Mouse (Mus musculus) A20 (cell line): ENCODE measurements at regions not wholly inside any gene's neighbourhood (a gene's known extent, or its start where the extent isn't known, plus 50 kb on each side); places are given as distances from the start of the nearest gene placed in this dataset.

ENCODE experiments used
- DNase-seq: peaks from one replicate; pipeline ENCODE4 v3.0.0-alpha.2; 2011; ENCODE audit warnings: low read depth, low spot score

DNA sequence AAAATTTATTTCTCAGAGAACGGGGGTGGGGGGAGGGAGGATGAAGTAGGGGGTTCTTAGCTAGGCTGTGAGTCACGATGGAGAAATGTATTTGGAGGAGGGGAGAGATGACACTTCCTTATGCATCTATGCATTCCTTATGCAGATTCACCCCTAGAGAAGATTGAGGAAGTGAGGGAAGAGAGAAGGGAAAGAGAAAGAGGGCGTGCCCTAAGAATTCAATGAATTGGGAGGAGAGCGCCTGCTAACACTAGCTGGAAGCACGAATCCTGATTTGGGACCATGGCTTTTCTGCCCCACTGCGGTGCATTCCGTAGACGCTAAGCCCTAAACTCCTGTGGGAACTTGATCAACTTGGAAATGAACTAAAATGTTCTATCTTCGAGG lies 56.1 kb downstream of the Foxi3 start:
- DNase-seq = no peak

DNA sequence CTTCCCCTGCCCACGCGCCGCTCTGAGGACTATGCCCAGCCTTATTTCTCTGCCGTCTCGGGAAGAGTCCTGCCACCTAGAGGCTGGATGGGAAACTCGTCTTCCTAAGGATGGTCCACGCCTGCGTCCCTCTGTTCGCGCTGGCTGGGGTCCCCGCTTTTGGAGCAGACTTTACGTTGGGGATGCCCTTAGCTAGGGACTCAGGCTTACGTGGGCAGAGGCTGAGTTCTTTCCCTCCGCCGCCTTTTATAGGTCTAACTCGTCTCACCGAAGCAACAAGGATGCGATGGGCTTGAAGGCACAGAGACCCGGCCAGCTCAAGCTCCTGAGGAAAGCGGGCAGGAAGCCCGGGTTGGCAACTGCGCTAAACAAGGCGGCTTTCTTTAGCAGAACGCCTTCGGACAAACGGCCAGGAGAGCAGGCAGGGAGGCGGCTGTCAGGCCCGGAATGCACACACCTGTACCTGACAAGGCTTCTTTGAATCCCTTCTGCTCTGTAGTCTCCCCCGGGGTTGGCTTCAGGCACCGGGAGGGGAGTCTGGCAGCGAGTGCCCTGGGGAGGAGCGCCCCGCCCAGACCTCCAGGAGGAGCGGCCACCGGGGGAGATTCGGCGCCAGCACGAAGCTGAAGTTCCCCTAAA lies 56.6 kb downstream of the Foxi3 start:
- no peak for DNase-seq

DNA sequence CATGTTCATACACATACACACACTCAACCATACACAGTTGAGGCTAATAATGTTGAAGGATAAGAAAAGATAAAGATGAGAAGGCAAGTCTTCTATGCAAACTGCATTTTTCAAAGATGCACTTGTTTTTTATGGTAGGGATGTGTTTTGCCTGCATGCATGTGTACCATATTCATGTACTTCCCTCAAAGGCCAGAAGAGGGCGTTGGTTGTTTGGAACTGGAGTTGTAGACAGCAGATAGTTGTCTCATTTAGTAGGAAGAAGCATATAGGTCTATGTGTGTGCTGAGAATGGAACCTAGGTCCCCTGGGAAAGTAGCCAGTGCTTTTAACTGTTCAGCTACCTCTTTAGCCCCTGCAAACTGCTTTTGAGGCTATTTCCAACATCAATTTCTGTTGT lies 60.1 kb downstream of the Foxi3 start:
- DNase-seq = no peak

DNA sequence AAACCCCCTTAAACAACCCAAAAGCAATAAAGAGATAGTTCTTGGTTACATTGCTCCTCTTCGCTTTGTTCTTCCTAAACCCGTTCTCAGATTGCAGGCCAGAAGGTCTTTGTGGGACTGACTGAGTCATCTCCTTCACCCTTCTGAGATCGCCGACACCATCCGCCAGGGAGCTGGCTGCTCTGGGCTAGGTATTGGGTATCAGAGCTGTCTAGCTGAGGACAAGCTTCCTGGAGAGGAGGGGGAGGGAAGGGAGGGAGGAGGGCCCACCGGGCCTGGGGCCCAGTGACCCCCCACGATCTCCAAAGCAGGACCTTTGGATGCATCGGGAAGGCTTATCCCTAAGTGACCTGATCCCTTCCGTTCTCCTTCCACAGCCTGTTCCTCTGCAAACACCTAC lies 65.0 kb downstream of the Foxi3 start:
- no peak for DNase-seq

DNA sequence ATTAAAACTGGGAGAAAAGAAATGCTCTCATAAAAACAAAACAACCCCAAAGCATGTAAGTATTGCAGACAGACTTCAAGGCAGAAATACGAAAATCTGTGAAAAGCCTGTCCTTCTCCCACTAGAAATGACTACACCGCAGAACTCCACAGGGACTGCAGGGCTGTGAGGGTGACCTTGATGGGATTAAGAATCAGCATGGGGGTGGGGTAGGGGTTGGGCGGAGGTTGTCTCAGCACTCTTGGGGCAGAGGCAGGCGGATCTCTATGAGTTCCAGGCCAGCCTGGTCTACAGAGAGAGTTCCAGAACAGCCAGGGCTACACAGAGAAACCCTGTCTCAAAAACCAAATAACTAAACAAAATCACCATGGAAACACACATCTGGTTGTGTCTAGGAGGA lies 69.1 kb downstream of the Foxi3 start:
- no peak for DNase-seq

DNA sequence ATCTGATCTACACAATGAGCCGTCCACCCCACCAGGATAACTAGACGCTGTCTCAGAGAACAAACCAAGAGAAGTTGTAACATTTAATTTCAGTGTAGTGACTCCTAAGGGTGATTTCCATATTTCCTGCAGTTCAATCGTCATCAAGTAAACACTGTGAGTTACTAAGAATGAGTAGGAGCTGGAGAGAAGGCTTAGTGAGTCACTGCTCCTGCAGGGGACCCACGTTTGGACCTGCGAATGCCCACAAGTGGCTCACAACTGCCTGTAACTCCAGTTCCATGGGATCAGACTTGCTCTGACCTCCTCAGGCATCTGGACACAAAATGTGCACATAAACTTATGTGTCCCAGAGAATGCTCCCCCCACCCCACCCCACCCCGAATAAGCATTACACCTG lies 73.3 kb downstream of the Foxi3 start:
- DNase-seq = no peak

DNA sequence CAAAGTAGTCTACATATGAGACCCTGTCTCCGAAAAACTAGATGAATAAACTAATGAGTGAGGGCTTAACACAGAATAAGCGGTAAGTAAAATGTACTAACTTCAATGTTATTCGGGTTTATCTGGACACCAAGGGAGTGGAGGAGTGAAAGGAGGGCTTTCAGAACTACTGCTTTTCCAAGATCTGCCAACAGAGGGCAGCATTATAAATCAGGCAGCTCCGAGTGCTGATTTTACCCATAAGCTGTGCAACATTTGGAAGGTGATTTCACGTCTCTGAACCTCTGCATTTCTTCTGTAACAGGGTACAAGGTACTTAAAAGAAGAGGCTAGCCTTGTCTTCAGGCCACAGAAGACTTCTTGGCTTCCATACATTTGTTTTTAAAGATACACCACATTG lies 74.2 kb downstream of the Foxi3 start:
- DNase-seq = peak; percentile 21

DNA sequence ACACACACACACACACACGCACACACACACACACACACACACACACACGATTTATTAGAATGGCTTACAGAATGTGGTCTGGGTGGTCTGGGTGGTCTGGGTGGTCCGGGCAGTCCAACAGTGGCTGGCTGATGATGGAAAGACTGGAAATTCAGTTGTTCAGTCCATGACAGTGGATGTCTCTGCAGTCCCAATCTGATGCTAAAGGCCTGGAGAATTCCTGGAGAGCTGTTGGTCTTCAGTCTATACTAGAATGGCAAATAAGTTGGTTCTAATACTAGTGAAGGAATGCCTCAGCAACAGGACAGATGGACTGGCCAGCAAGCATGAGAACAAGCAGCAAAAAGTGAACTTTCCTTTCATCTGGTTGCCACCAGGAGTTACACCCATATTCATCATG lies 87.9 kb downstream of the Foxi3 start:
- no peak for DNase-seq

DNA sequence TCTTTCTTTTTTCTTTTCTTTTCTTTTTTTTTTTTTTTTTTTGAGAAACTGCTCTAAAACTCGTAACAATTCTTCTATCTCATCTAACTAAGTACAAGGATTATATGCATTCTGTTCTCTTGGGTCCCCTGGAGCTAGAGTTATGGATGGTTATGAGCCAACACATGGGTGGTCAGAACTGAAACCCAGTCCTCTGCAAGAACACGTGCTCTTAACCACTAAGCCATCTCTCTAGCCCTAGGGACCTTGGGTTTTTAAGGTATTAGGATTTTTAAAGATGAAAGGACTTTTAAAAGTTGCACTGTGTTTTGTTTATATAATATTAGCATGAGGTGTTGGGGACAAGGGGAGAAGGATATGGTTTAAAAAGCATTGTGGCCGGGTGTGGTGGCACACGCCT lies 88.9 kb downstream of the Foxi3 start:
- no peak for DNase-seq

DNA sequence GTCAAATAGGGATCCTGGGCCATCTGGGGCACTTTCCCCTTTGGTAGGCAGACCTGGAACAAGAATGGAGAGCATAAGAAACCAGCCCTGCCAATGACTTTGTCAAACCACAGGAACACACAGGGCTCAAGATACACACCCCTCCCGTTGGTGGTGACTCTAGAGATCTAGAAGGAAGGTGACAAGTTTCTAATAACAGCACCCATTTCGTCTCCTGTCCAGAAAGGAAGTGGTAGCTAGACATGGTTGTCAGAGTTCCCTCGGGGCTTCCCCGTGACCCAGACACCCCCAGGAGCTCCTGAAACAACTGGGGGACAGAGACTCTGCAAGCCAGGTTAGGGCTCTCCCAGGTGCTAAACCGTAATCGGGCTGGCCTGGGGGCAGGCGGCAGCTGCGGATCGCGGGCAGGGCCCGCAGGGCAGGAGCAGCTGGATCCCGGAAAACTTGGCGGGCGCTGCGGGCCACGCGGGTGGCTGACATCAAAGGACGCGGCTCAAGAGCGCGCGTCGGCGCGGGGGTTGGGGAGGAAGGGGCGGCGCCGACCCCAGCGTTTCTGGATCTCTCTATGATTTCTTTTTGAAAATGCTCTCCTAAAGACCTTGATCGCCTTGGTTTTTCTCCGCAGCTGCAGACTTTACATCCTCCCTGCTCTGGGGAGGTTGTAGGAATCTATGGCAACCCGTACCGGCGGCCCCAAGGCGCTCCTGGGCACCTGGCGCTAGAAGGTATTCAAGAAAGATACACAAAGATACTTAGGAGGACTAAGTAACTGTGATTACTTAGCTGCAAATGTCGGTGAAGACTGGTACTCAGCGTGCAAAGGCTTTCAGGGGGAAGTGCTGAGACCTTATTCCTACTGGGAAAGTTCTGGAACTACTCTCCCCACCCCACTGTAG lies 92.1 kb downstream of the Foxi3 start:
- DNase-seq = no peak

DNA sequence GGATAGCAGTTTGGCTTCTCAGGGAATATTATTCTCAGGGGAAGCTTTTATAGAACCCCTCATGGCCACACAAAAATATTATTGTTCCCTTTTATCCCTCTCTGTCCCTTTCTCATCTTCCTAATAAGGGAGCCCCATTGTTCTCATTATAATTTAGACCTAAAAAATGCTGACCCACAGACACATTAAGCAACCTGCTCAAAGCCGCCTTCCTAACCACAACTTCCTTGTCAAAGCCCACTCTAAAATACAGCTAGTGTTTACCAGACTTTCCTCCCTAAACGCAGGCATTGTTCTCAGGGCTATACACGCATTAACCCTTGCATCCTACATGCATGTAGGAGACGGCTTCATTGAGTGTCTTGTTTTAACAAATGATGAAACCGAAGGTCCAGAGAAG lies 93.9 kb downstream of the Foxi3 start:
- no peak for DNase-seq

DNA sequence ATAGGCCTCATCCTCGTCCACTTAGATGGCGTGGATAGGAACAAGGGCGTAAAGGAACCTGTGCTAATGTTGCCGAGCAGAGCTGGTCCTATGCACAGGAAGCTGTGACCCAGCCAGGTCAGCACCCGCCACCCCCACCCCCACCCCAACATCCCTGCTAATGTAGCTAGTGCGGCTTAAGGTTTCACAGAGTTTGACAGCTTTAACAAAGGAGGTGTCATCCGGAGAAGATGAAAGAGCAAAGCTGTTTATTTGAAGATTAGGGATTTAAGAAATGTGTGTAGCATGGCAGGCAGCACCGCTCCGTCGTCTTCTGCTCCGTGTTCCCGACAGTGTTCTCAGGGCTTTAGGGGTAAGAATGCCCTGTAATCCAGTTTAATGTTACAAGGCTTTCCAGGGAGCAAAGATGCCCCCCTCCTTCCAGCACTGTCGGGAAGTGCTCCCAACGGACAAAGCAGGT lies 93.5 kb downstream of the Thnsl2 start:
- DNase-seq = no peak

DNA sequence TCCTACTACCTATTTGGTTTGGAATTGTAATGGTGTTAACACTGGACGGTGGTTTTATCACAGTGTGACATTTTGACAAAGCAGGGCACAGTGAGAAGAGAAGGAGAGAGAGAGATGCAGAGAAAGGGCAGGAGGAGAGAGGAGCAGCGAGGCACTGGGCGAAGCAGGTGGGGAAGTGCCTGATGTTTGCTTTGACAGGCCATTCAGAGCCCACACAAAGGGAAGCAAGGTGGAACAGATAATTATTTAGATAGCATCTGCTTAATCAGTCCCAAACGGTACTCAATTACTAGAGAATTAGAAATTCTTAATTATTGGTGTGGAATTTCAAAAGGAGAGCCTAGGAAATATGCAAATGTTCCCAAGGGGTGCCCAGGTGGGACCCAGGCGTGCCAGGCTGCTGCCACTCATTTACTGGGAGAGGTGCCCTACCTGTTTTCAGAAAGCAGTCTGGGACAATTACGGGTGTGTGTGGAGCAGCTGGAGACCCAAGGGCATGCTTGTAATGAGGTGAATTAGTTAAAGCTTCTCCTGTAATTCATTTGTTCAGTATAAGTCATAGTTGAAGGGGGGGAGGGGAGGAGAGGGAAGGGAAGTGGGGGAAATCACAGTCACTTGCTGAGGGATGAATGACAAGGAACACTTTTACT lies 86.9 kb downstream of the Thnsl2 start:
- DNase-seq = no peak

DNA sequence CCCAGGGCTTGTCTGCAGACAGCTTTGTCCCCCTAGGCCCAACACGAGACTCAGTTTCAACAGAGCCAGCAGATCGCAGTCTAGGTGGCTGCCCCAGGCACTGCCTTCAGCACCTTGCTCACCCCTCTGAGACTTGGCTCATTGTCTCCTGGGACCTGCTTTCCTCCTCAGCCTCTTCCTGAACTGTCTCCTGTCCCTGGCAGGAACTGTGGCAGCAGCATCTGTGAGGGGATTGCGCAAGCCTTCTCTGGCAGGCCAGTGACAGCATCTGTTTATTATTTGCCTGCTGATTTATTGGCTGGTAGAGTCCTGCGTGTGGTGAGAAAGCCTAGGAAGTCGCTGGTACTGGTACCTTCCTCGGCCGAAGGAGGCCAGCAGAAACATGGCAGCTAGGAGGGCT lies 84.1 kb downstream of the Thnsl2 start:
- DNase-seq = no peak

DNA sequence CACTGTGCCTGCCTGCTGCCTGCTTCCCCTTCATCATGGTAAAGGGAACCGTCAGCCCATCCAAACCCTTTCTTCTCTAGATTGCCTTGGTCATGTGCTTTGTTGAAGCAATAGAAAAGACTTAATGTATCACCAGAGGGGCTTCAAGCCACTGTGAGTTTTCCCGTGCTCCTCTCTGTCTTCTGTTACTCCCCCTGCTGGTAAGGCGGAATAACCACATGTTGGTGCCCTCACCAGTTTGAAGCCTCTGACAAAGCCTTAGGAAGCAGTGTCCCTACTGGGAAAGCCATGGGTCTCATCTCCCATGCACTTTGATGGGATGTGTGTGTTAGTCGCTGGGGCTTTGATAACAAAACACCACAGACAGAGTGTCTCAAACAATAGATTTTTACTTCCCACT lies 81.3 kb downstream of the Thnsl2 start:
- DNase-seq = no peak

DNA sequence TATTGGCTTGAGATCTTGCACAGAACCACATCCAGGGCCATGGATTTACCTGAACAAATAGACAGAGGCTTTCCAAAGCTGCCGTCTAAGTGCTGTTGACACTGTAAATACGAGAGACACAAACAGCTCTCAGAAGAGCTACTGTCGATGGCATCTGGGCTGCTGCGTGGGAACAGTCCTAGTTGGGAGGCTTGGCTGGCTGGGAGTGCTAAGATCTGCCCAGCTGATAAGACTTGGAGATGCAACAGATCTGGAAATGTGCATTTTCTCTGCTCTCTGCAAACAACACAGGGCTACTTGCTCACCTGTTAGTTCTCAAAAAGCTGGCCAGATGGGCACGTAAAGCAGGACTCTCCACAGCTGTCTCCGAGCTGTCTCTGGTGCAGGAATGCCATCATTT lies 78.8 kb downstream of the Thnsl2 start:
- DNase-seq = no peak

DNA sequence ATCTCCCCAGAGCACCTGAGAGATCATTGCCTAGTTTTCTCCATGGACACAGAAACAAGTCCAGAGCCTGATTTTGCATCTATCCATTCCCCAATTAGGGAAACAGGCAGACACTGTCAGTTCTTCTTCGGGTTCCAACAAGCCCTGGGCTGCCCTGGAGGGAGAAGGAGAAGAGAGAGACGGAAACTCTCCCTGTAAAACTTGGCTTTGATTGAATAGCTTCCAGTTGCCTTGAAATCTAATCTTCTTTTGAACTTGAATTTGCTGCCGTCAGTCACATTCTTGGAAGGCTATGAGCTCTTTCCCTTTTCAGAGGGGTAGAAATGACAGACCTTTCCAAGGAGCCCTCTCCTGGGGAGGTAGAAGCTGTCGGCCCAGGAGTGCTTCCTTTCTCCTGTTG lies 75.0 kb downstream of the Thnsl2 start:
- no peak for DNase-seq

DNA sequence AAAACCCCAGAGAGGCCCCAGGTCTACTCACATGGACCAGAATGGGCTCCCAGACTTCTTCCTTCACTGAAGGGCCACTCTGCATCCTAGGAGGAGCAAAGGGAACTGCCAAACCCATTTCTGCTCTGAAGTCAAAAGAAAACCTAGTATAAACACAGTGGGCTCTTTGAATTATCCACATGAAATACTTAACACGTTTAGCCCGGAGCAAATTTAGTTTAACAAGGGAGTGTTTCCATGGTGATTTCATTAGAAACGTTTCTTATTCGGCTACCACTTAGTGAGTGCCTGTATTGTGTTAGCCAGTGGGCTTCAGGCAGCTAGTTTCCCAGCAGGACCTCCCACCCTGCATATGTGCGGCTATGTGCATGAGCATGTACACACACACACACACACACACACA lies 69.4 kb downstream of the Thnsl2 start:
- no peak for DNase-seq
